In the genomic region with DNA sequence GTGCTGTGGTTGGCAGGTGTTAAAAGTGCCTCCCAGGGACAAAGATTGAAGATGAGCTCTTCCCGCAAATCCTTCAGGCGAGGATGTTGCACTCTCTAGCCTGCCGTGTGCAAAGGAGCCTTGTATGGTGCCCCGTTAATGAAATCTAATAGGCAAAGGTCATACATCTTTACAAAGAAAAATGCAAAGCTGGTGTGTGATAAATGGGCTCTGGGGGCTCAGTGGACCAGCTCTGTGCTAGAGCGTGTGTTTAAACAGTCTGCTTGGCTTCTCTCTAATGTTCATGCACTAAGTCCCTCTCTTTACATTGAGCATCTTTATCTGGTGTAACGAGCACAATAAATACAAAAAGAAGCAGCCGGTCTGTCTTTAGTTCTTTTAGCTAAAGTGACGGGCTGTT, we compare ENCODE assay signal across 13 mouse cellular contexts.
"Had no signal": no experiment of that assay in that cellular context is flagged by ENCODE, and none has a peak within 500 bp of the region (broad histone marks: within the 10 kb centered on the region; RNA-seq: fewer than 3 reads in every experiment).

No protein-coding gene starts in this region.

- H3K9ac ChIP-seq: limb, embryonic 12.5 days; liver, embryonic 13.5 days; liver, postnatal 0 days; lung, embryonic 15.5 days; stomach, embryonic 15.5 days had no signal

- ATAC-seq: liver, postnatal 0 days had no signal

- H3K27ac ChIP-seq: layer of hippocampus, adult 2 months; limb, embryonic 12.5 days; liver, embryonic 13.5 days; lung, embryonic 15.5 days; stomach, embryonic 15.5 days had no signal

- H3K4me1 ChIP-seq: limb, embryonic 12.5 days; liver, embryonic 13.5 days; lung, embryonic 15.5 days; stomach, embryonic 15.5 days had no signal

- H3K4me3 ChIP-seq: layer of hippocampus, adult 2 months; limb, embryonic 12.5 days; liver, embryonic 13.5 days; lung, embryonic 15.5 days; stomach, embryonic 15.5 days had no signal

- H3K4me2 ChIP-seq: limb, embryonic 12.5 days; liver, embryonic 13.5 days; lung, embryonic 15.5 days; stomach, embryonic 15.5 days had no signal

- H3K36me3 ChIP-seq: limb, embryonic 12.5 days; liver, embryonic 13.5 days; lung, embryonic 15.5 days; stomach, embryonic 15.5 days had no signal

- H3K27me3 ChIP-seq: limb, embryonic 12.5 days; liver, embryonic 13.5 days; lung, embryonic 15.5 days had no signal

- DNase-seq: kidney, adult 18-20 months; kidney, postnatal 10 days; kidney, postnatal 4 days; liver; liver, embryonic 13.5 days; liver, postnatal 0 days; right cerebral cortex, postnatal 14 days; thymus, adult 2 months; thymus, postnatal 25 days had no signal

- H3K9me3 ChIP-seq: limb, embryonic 12.5 days; liver, embryonic 13.5 days; lung, embryonic 15.5 days; stomach, embryonic 15.5 days had no signal
